Mouse (Mus musculus) liver, adult (tissue): ENCODE measurements around the gene Fam168b.
A peak's percentile ranks its signal among the peaks of the same experiment; 100 is the strongest.

ENCODE experiments used
- GATA4 ChIP-seq: IDR thresholded peaks from 2 replicates; pipeline ENCODE4 v1.6.1; 2014; ENCODE audit warnings: mild to moderate bottlenecking, low read length; ENCODE audit not compliant: insufficient replicate concordance

The Fam168b gene

GRCm38 (mm10) chr1:34859761-34860160, 16.9 kb upstream of the Fam168b start:
- no peak for TF ChIP-seq GATA4

- no peak for TF ChIP-seq GATA4
Measured at GRCm38 (mm10) chr1:34858671-34859070, 15.8 kb upstream of the Fam168b start.

GRCm38 (mm10) chr1:34855056-34855739, 12.3 kb upstream of the Fam168b start:
- TF ChIP-seq GATA4, result no peak

- no peak for TF ChIP-seq GATA4
Measured at GRCm38 (mm10) chr1:34853786-34854185, 10.9 kb upstream of the Fam168b start.

GRCm38 (mm10) chr1:34852116-34852878, 9.4 kb upstream of the Fam168b start:
- no peak for TF ChIP-seq GATA4

- TF ChIP-seq GATA4, result no peak
Measured at GRCm38 (mm10) chr1:34851562-34851961, 8.7 kb upstream of the Fam168b start.

GRCm38 (mm10) chr1:34850343-34851136, 7.7 kb upstream of the Fam168b start:
- TF ChIP-seq GATA4, result no peak

- peak; percentile 12; the same call in 1 of the 2 replicates for TF ChIP-seq GATA4
Measured at GRCm38 (mm10) chr1:34849745-34850342, 7.0 kb upstream of the Fam168b start, which contains the start of gene Plekhb2. Plekhb2 (plus strand) TSS chr1:34849976.

- TF ChIP-seq GATA4, result no peak
Measured at GRCm38 (mm10) chr1:34847070-34847469, 4.2 kb upstream of the Fam168b start.

- TF ChIP-seq GATA4, result no peak
Measured at GRCm38 (mm10) chr1:34842389-34842861, 440 bp downstream of the Fam168b start.

- no peak for TF ChIP-seq GATA4
Measured at GRCm38 (mm10) chr1:34841709-34842388, 1.0 kb downstream of the Fam168b start.

GRCm38 (mm10) chr1:34839241-34839640, 3.6 kb downstream of the Fam168b start:
- TF ChIP-seq GATA4, result no peak

- no peak for TF ChIP-seq GATA4
Measured at GRCm38 (mm10) chr1:34837951-34838689, 4.7 kb downstream of the Fam168b start.

- no peak for TF ChIP-seq GATA4
Measured at GRCm38 (mm10) chr1:34834904-34835303, 8.0 kb downstream of the Fam168b start.

GRCm38 (mm10) chr1:34831381-34831780, 11.5 kb downstream of the Fam168b start:
- no peak for TF ChIP-seq GATA4
